Mouse (Mus musculus) frontal cortex, adult 2 months (tissue): ENCODE measurements at regions not wholly inside any gene's neighbourhood (a gene's known extent, or its start where the extent isn't known, plus 50 kb on each side); places are given as distances from the start of the nearest gene placed in this dataset.
"Not testable (repeated sequence)": the region's sequence is repeated elsewhere in the genome, so short reads cannot be mapped to it uniquely, and the experiment has no call there.

Experiments used
- DNase-seq, 2 experiments: peaks; one replicate each; pipeline ENCODE4 v3.0.0; 2022; ENCODE audit warnings: low spot score in 1 of 2; ENCODE audit errors: extremely low spot score in 1 of 2

DNA sequence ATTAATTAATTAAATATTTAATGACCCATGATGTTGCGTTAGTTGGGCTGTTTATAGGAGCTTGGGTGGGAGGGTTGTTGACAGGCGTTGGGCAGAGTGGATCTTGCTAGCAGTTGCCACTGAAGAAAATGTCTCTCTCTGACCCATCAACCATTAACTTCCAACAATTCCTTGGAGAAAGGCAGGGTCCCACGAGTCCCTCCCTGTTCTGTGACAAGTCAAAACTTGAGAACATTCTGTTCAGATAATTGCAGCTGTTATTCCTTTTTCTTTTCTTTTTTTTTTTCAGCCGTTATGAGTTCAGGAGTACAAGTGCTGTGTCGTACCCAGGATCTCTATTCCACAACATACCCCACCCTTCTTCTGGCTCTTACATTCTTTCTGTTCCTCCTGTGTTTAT lies 59.8 kb upstream of the Tnfrsf21 start:
- DNase-seq: no peak

DNA sequence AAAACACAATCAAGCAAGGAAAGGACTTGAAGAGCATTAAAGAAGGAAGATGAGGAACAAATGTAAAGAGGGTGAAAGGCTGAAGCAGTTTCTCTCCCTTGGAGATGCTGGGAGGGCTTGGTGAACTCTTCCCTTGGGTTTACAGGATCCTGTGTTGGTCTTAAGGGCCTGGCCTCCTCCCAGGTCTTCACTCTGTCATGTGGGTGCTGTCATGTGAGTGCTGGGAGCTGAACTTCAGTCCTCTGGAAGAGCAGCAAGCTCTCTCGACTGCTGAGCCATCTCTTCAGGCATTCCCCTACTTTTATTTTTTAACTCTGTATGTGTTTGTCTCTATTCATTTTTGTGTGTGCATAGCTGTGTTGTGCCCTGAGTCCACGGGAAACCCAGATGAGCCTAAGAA lies 61.6 kb upstream of the Tnfrsf21 start:
- DNase-seq: no peak

DNA sequence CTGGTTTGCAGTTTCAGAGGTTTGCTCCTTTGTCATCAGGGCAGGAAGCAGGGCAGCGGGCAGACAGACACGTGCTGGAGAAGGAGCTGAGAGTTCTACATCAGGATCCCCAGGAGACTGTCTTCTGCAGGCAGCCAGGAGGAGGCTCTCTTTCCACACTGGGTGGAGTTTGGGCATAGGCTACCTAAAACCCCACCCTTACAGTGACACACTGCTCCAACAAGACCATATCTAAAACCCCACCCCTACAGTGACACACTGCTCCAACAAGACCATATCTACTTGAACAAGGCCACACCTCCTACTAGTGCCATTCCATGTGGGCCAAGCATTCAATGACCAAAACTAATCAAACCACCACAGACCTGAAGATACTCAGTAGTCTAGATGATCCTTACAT lies 68.0 kb upstream of the Cd2ap start:
- no peak for DNase-seq

DNA sequence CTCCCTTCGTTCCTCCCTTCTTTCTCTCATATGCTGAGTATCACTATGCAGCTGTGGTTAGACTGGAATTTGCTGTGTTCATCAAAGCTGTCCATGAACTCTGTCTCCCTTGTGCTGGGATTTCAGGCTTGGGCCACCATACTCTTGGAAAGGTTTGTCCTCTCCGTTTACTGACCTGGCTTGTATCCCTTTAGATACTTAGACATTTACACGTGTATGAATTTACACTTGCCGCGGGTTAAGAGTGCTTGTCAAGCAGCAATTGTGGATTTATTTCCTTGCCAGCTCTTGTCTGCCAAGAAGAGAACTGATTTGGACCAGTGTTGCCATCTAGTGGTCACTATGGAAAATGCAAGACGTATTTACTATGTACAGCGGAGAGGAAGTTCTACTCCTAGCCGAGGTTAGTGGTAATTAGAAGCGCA lies 66.8 kb upstream of the Cd2ap start:
- peak; percentile 44 to 94 for DNase-seq

DNA sequence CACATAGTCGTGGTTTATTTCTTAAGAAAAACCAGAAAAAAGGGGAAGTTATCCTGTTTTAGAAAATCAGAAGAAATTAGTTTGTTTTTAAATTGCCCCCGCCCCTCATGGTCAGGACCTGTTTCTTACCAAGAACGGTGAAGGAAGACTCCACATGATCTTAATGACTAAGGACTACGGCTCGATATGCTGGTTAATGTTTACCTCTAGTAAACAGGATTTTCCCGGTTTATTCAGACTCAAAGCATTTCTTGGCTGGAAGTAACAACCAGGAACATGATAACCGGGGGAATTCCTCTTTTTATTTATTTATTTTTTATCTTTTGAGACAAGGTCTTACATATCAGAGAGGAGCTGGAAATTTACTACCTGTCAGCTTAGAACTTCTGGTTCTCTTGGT lies 63.0 kb upstream of the Cd2ap start:
- DNase-seq: no peak

DNA sequence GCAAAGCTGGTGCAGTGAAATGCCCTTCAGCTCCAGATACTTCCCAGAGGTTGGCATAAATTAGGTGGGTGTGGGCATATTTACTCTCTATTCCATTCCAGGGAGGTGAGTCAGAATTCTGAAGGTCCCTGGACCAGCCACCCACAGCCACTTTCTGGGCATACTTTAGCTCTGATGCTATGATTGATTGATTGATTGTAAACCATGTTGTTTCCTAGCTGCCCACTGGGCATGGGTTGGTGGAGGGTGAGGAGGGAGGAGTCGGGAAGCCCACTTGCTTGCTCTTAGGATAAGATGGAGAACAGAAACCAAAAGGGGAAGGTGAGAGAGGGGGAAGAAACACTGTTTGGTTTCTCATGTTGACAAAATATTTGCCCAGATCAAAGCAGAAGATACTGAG lies 62.1 kb upstream of the Cd2ap start:
- DNase-seq: no peak

DNA sequence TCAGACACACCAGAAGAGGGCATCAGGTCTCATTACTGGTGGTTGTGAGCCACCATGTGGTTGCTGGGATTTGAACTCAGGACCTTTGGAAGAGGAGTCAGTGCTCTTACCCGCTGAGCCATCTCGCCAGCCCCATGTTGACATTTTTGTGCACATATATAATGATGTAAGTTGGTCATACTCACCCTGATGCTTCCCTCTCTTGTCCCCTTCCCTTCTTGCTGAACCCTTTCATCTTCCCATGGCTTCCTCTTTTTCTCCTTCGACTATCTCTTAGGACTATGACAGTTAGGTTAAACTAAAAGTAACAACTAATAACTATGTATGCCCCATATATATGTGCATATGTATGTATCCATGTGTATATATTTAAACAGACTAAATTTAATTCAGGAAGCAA lies 61.0 kb upstream of the Cd2ap start:
- not testable (repeated sequence) for DNase-seq

DNA sequence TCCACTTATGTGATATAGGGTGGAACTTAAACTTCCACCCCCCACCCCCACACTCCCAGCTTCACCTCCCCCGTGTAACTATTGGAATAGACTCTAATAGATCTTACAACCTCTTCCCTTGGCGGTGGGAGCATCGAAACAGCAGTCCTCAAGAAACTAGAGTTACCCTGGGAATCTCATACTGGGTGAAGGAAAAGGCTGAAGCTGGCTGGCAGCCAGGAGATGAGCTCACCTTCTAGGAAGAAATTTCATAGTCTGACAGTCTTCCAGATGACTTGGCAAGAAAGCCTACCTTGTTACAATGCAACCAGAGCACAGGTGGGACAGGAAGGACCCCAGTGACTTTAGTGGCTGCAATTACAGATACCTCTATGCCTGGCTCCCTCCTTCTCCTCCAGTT lies 57.6 kb upstream of the Cd2ap start:
- peak in 1 of 2 experiments; percentile 3 for DNase-seq

DNA sequence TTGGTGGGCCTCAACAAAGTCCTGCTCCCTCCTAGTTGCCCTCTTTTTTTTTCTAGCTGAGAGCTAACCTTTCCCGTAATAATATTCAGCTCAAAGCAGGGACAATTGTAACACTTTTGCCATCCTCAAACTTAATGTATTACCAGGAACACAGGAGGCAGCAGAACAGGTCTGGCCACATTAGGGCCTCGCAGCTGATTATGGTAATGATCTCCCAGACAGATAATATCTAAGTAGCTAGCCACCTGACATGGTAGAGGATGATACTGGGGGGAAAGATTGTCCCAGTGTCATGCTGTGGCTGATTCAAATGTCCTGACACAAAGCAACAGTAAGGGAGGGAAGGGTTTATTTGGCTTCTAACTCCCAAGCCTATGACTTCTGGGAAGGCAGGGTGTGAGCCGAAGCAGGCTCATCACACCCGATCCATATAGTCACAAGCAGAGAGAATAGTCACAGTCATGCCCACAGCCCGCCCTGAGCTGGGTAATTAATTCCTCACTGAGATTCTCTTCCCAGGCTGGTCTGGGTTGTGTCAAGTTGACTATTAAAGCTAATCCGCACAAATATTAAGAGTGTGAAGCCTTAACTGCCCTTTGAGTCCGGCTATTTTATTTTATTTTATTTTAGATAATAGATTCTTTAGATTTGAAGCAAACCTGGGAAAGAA lies 57.0 kb upstream of the Cd2ap start:
- DNase-seq: no peak

DNA sequence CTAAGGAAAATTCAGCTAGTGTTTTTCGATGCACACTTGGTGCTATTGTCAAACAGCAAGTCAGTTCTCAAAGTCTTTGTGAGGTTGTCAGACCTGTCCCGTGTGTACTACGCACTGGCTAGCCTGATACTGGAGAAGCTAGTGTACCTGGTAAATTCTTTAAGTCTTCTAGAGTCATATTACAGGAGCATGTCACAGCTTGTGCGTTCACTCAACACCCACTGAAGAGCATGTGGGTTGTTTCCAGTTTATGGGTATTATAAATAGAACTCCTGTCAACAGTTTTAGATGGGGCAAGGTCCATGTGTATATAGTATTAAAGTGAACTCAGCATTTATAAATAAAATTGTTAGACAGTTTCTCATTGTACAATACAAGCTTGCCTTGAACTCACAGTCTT lies 50.9 kb upstream of the Cd2ap start:
- DNase-seq: no peak
